Mouse (Mus musculus) heart, adult 2 months (tissue): Measurements from ENCODE around the gene Cnot10.

ENCODE experiments used
- CTCF ChIP-seq: fragments of 200-600 bp; IDR thresholded peaks from 2 replicates; pipeline ENCODE4 v1.8.1; 2022; ENCODE audit warnings: antibody characterized with exemption, mild to moderate bottlenecking, moderate library complexity
- EP300 ChIP-seq: fragments of 200-500 bp; IDR thresholded peaks from 2 replicates; pipeline ENCODE4 v1.6.1; 2011; ENCODE audit warnings: low read depth, low read length, control low read depth; ENCODE audit not compliant: insufficient read depth
- POLR2A ChIP-seq: fragments of 200-500 bp; IDR thresholded peaks from 2 replicates; pipeline ENCODE4 v1.6.1; 2011; ENCODE audit warnings: mild to moderate bottlenecking, low read depth, low read length, control low read depth; ENCODE audit not compliant: insufficient read depth

DNA sequence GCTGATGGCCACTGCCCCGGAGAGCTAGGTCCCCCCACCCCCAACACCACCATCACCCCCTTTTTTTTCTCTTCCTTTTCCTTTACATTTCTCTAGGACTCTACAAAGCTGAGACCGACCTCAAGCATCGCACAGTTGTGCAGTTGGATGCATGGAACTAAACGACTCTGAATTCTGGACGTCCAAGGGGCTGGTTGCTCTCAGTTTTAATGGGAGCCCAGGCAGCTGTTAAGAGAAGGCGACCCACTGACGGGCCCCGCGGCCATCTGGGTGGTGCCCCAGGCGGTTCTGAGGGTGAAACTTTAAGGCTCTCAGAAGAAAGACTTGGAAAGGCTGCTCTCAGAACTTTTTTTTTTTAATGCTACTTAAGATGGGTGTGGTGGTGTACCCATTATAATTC is 75.3 kb downstream of the Cnot10 start:
- TF ChIP-seq CTCF (no peak), POLR2A (no peak), EP300 (no peak)
